Mouse (Mus musculus) heart, postnatal 36 days (tissue): ENCODE results near the gene Svs1. TPM values are rescaled to one million over a fixed set of nuclear protein-coding genes. Genes with fewer than 3 reads are reported as not detected.
"Not testable (repeated sequence)": the region's sequence is repeated elsewhere in the genome, so short reads cannot be mapped to it uniquely, and the experiment has no call there.

Experiments
- DNase-seq, 2 experiments: peaks; one replicate each; pipeline ENCODE4 v3.0.0; 2021 to 2022
- intact Hi-C: fragments of 180-260 bp; cut with DNase I; formaldehyde crosslinking; loops from one replicate; pipeline ENCODE4 v1.15.1; 2025
- total RNA-seq, 2 experiments: library from RNA; stranded (reverse); gene quantifications; 2 replicates each; pipeline ENCODE4 v1.2.3; 2021

Svs1 gene
- total RNA-seq, result not detected

GRCm38 (mm10) chr6:48986444-48986990 lies at the start of gene Svs1:
TSS of gene Svs1 (plus strand) at chr6:48986861.
- intact Hi-C loops, result no loop called here

GRCm38 (mm10) chr6:48949596-48949995 lies 37.1 kb upstream of the Svs1 start:
- intact Hi-C loops, result no loop called here
- no peak for DNase-seq

More at GRCm38 (mm10) chr6:48986444-48986990, at the start of gene Svs1:
- no peak for DNase-seq

GRCm38 (mm10) chr6:48950676-48951075 lies 36.0 kb upstream of the Svs1 start:
- DNase-seq, result no peak
- intact Hi-C loops, result loop anchor here (10.0 kb wide), 1 partner anchor 306 kb away; the partner anchor contains the start of gene Gimap8

- no peak for DNase-seq
- intact Hi-C loops, result loop anchor here (10.0 kb wide), 1 partner anchor 307 kb away; the partner anchor contains the start of gene Gimap8
These were observed 35.0 kb upstream of the Svs1 start for GRCm38 (mm10) chr6:48951630-48952029.

- intact Hi-C loops, result loop anchor here (1.0 to 10.0 kb wide), 2 partner anchors 91 to 308 kb away; partner anchors contain the start of gene Gimap8
These were observed 33.4 kb upstream of the Svs1 start for GRCm38 (mm10) chr6:48953220-48953619.

GRCm38 (mm10) chr6:48954211-48954610 lies 32.5 kb upstream of the Svs1 start:
- intact Hi-C loops, result loop anchor here (2.0 to 10.0 kb wide), 2 partner anchors 135 to 309 kb away; partner anchors contain the start of gene Gimap8
- DNase-seq, result no peak

More at GRCm38 (mm10) chr6:48953220-48953619, 33.4 kb upstream of the Svs1 start:
- DNase-seq, result no peak

- peak; percentile 21 to 41 for DNase-seq
- intact Hi-C loops, result loop anchor here (2.0 to 10.0 kb wide), 3 partner anchors 136 to 310 kb away; partner anchors contain the start of gene Gimap8
These were observed 31.7 kb upstream of the Svs1 start for GRCm38 (mm10) chr6:48954946-48955345.

- no peak for DNase-seq
- intact Hi-C loops, result loop anchor here (5.0 to 10.0 kb wide), 2 partner anchors 289 to 312 kb away; partner anchors contain the start of gene Gimap8
These were observed 29.9 kb upstream of the Svs1 start for GRCm38 (mm10) chr6:48956785-48957184.

DNA sequence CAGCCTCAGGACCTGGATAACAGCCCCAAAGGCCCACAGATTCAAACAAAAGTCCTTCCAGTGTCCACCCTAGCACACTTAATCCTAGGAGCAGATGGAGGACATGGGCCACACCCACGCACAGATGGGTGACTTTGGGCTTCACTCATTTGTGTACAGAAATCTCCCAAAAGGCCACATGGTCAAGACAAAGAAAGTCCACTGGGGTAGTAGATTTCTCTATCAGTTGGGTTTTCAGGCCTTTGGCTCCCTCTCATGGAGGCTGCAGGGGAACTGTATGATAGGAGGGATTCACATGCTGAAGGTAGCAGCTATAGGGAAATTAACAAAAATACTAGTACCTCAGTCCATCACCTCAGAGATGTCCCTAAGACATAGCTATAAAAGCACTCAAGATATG lies 28.6 kb upstream of the Svs1 start:
- no peak for DNase-seq
- intact Hi-C loops, result loop anchor here (5.0 to 10.0 kb wide), 2 partner anchors 291 to 313 kb away; partner anchors contain the start of gene Gimap8

DNA sequence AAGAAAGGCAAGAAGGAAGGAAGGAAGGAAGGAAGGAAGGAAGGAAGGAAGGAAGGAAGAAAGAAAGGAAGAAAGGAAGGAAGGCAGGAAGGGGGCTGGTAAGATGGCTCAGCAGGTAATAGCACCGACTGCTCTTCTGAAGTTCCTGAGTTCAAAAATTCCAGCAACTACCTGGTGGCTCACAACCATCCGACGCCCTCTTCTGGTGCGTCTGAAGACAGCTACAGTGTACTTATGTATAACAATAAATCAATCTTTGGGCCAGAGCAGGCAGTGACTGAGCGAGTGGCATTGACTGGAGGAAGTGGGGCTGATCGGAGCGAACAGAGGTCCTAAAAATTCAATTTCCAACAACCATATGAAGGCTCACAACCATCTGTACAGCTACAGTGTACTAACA lies 27.5 kb upstream of the Svs1 start:
- DNase-seq, result not testable (repeated sequence)
- intact Hi-C loops, result loop anchor here (5.0 to 10.0 kb wide), 2 partner anchors 292 to 314 kb away; partner anchors contain the start of gene Gimap8

DNA sequence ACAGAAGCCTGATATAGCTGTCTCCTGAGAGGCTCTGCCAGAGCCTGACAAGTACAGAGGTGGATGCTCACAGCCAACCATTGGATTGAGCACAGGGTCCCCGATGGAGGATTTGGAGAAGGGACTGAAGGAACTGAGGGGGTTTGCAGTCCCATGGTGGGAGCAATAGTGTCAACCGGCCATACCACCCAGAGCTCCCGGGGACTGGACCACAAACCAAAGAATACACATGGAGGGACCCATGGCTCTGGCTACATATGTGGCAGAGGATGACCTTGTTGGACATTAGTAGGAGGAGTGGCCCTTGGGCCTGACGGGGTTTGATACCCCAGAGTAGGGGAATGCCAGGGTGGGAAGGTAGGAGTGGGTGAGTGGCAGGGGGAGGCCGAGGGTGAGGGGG lies 20.0 kb upstream of the Svs1 start:
- intact Hi-C loops, DNase-seq: not testable (repeated sequence)

GRCm38 (mm10) chr6:48967868-48968267 lies 18.8 kb upstream of the Svs1 start:
- intact Hi-C loops, result no loop called here
- no peak for DNase-seq

- intact Hi-C loops, result no loop called here
- no peak for DNase-seq
These were observed 12.0 kb upstream of the Svs1 start, which contains the start of gene Doxl2 for GRCm38 (mm10) chr6:48974663-48975062. TSS of gene Doxl2 (plus strand) at chr6:48974963.

DNA sequence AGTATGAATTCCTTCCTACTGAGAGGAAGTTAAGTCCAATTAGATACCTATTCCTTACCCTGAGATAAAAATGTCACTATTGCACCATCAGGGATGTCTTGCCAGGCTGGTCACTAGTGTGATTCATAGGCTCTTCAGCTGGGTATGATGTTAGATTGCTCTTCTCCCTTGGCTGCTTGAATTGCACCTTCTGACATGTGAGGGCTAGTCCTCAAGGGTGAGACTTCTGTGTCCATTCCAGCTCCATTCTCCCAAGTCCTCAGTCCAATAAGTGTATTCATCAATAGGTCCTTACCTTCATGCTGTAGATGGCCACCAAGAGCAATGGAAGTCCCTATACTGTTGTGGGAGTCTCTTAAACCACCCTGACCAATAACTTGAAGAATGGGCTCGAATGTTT lies 7.0 kb upstream of the Svs1 start:
- no peak for DNase-seq
- intact Hi-C loops, result no loop called here

DNA sequence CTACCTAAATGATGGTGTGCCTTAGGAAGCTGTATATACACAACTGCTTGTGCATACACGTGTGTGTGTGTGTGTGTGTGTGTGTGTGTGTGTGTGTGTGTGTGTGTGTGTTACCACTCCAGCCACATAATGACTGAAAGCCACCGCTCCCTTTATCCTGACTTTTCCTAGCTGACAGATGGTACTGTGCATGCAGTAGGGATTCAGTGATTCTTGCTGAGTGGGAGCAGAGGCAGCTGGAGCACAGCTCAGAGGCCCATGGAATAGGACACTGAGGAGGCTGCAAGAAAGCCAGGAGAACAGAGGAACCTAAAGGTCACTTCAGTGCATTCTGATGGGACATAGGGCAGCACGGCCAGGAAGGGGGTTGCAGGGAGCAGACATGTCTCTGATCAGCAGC lies 4.4 kb upstream of the Svs1 start:
- intact Hi-C loops, result no loop called here
- no peak for DNase-seq

DNA sequence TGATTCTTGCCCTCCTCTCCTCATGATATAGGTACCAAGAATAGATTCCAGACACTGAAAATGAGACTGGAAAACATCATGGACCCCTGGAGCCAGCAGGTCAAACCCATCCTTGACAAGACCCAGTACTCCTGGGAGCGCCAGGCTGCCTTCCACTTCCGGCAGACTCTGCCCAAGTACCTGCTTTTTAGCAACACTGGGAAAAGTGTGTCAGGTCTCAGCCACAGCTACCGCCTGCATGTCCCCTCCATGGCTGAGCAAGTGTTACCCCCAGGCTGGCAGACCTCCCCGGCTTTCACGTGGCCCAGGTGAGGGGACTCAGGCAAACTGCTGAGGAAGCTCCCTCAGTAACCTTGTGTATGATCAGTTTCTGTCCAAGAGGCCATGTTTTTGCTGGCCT lies 3.3 kb downstream of the Svs1 start:
- DNase-seq, result no peak
- intact Hi-C loops, result no loop called here

DNA sequence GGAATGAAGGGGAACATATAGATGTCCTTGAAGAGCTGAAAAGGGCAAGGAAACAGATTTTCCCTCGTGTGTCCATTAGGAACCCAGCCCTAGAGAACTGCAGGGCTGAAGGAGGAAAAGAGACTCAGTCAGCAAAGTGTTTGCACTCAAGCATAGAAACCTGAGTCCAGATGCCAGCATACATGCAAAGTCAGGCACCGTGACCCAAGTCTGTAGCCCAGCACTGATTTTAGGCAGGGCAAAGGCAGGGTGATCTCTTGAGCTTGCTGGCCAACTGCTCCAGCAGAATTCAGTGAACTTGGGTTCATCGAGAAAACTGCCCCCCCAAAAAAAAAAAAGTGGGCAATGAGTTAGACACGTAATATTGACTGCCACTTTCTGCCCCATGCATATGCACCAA lies 5.3 kb downstream of the Svs1 start:
- no peak for DNase-seq
- intact Hi-C loops, result no loop called here

- intact Hi-C loops, result no loop called here
- no peak for DNase-seq
These were observed 11.5 kb downstream of the Svs1 start for GRCm38 (mm10) chr6:48998186-48998585.

DNA sequence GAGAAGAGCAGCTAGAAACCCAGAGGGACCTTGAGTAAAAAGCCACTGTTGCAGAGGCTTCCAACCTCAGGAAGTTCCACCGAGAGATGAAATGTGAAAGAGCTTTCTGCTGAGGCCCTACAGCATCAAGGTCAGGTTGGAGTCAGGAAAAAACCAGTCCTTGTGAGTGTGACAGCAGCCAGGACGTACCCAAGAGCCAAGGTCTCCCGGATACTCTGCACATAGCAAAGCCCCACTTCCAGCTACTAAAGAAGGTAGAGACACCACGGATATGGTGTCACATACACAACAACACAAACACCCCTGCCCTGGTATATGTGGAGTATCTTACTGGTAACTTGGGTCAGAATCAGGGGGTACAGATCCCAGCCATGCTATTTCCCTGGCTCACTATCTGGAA lies 12.1 kb downstream of the Svs1 start:
- DNase-seq, result no peak
- intact Hi-C loops, result no loop called here

- no peak for DNase-seq
These were observed 16.7 kb downstream of the Svs1 start for GRCm38 (mm10) chr6:49003381-49003780.

DNA sequence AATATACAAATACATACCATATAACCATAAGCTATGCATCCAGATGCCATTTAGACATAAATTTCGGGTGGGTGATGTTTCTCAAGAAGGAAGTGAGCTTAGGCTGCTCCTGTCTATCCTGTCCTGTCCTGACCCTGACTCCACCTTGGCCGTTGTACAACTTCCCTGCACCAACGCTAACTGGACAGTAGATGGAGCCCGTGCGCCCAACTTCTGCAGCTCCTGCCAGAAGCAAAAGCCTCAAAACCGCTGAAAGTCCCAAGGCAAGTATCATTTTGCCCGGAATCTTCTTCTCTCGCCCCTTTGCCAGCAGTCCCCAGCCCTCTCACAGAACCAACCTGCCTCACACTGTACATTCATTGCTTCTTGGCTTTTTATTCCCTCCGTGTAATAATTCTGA lies 21.3 kb downstream of the Svs1 start:
- intact Hi-C loops, result no loop called here
- DNase-seq, result peak; percentile 54 to 59

More at GRCm38 (mm10) chr6:49003381-49003780, 16.7 kb downstream of the Svs1 start:
- intact Hi-C loops, result no loop called here
